Mouse (Mus musculus): ENCODE data around the gene Gsdma3. TPM values are rescaled to one million over a fixed set of nuclear protein-coding genes. Genes with fewer than 3 reads are reported as not detected.
"Not testable (repeated sequence)": the region's sequence is repeated elsewhere in the genome, so short reads cannot be mapped to it uniquely, and the experiment has no call there.

Gsdma3 gene
- polyA plus RNA-seq, 1 experiment from 2014 or later: not detected

GRCm38 (mm10) chr11:98602090-98602690 lies 24.0 kb upstream of the Gsdma3 start:
- no peak overlapping the region for H3K9ac ChIP-seq (replicated peaks; ENCODE audit: low read depth, low read length)
- H3K27me3 ChIP-seq (ENCODE audit: control insufficient read depth, insufficient read depth, low read length): no peaks in the 10 kb centered on the region
- H3K4me2 ChIP-seq (replicated peaks; ENCODE audit: low read depth, low read length): peak overlapping the region; percentile 54
- H3K4me3 ChIP-seq (ENCODE audit: low read depth, low read length): peak overlapping the region; percentile 19; the same call in 1 of the 2 replicates
- WGBS: 1% methylated on average over 19 of the region's 20 CpGs
- H3K27ac ChIP-seq (ENCODE audit: low read length): no peak overlapping the region
- H3K9me3 ChIP-seq (ENCODE audit: control insufficient read depth, low read depth, low read length): no peaks in the 10 kb centered on the region
- ATAC-seq (ENCODE audit: insufficient number of reproducible peaks, insufficient read depth, low FRiP score, low read depth): peak; percentile 62
- no peaks in the 10 kb centered on the region; the same call in 1 of the 2 replicates for H3K4me1 ChIP-seq (ENCODE audit: control insufficient read depth, insufficient read depth, low read length)
- no peaks in the 10 kb centered on the region for H3K36me3 ChIP-seq (ENCODE audit: control insufficient read depth, insufficient read depth, low read length)

GRCm38 (mm10) chr11:98603953-98604352 lies 22.2 kb upstream of the Gsdma3 start:
- no peaks in the 10 kb centered on the region; the same call in 1 of the 2 replicates for H3K4me1 ChIP-seq (ENCODE audit: control insufficient read depth, insufficient read depth, low read length)
- no peaks in the 10 kb centered on the region for H3K36me3 ChIP-seq (ENCODE audit: control insufficient read depth, insufficient read depth, low read length)
- 80% methylated on average over 2 of the region's 2 CpGs for WGBS
- H3K27ac ChIP-seq (ENCODE audit: low read length): no peak overlapping the region
- no peak overlapping the region for H3K4me2 ChIP-seq (replicated peaks; ENCODE audit: low read depth, low read length)
- no peaks in the 10 kb centered on the region for H3K27me3 ChIP-seq (ENCODE audit: control insufficient read depth, insufficient read depth, low read length)
- H3K4me3 ChIP-seq (ENCODE audit: low read depth, low read length): no peak overlapping the region
- ATAC-seq (ENCODE audit: insufficient number of reproducible peaks, insufficient read depth, low FRiP score, low read depth): no peak
- H3K9me3 ChIP-seq (ENCODE audit: control insufficient read depth, low read depth, low read length): no peaks in the 10 kb centered on the region
- no peak overlapping the region for H3K9ac ChIP-seq (replicated peaks; ENCODE audit: low read depth, low read length)

GRCm38 (mm10) chr11:98604911-98605310 lies 21.2 kb upstream of the Gsdma3 start:
- H3K4me3 ChIP-seq (ENCODE audit: low read depth, low read length); H3K4me2 ChIP-seq (replicated peaks; ENCODE audit: low read depth, low read length); H3K9ac ChIP-seq (replicated peaks; ENCODE audit: low read depth, low read length); H3K27me3 ChIP-seq (ENCODE audit: control insufficient read depth, insufficient read depth, low read length); ATAC-seq (ENCODE audit: insufficient number of reproducible peaks, insufficient read depth, low FRiP score, low read depth); H3K36me3 ChIP-seq (ENCODE audit: control insufficient read depth, insufficient read depth, low read length); H3K27ac ChIP-seq (ENCODE audit: low read length); H3K4me1 ChIP-seq (ENCODE audit: control insufficient read depth, insufficient read depth, low read length); H3K9me3 ChIP-seq (ENCODE audit: control insufficient read depth, low read depth, low read length): not testable (repeated sequence)
- 67% methylated on average over 6 of the region's 6 CpGs for WGBS

GRCm38 (mm10) chr11:98606763-98607162 lies 19.4 kb upstream of the Gsdma3 start:
- Histone ChIP-seq H3K27ac (ENCODE audit: low read length) (no peak overlapping the region), H3K4me3 (ENCODE audit: low read depth, low read length) (no peak overlapping the region), H3K36me3 (ENCODE audit: control insufficient read depth, insufficient read depth, low read length) (no peaks in the 10 kb centered on the region), H3K4me1 (ENCODE audit: control insufficient read depth, insufficient read depth, low read length) (no peaks in the 10 kb centered on the region; the same call in 1 of the 2 replicates), H3K4me2 (replicated peaks; ENCODE audit: low read depth, low read length) (no peak overlapping the region), H3K27me3 (ENCODE audit: control insufficient read depth, insufficient read depth, low read length) (no peaks in the 10 kb centered on the region), H3K9me3 (ENCODE audit: control insufficient read depth, low read depth, low read length) (no peaks in the 10 kb centered on the region), H3K9ac (replicated peaks; ENCODE audit: low read depth, low read length) (no peak overlapping the region)
- 9% methylated on average over 3 of the region's 3 CpGs for WGBS
- ATAC-seq (ENCODE audit: insufficient number of reproducible peaks, insufficient read depth, low FRiP score, low read depth): peak; percentile 58; the same call in 1 of the 2 replicates

GRCm38 (mm10) chr11:98620791-98621190 lies 5.4 kb upstream of the Gsdma3 start:
- Histone ChIP-seq H3K9ac (replicated peaks; ENCODE audit: low read depth, low read length) (no peak overlapping the region), H3K4me1 (ENCODE audit: control insufficient read depth, insufficient read depth, low read length) (no peaks in the 10 kb centered on the region), H3K36me3 (ENCODE audit: control insufficient read depth, insufficient read depth, low read length) (no peaks in the 10 kb centered on the region), H3K27me3 (ENCODE audit: control insufficient read depth, insufficient read depth, low read length) (no peaks in the 10 kb centered on the region), H3K27ac (ENCODE audit: low read length) (no peak overlapping the region), H3K4me2 (replicated peaks; ENCODE audit: low read depth, low read length) (no peak overlapping the region), H3K4me3 (ENCODE audit: low read depth, low read length) (no peak overlapping the region), H3K9me3 (ENCODE audit: control insufficient read depth, low read depth, low read length) (no peaks in the 10 kb centered on the region)
- no peak for ATAC-seq (ENCODE audit: insufficient number of reproducible peaks, insufficient read depth, low FRiP score, low read depth)
- 92% methylated on average over 13 of the region's 13 CpGs for WGBS

- 79% methylated on average over 6 of the region's 6 CpGs for WGBS
- not testable (repeated sequence) for H3K4me3 ChIP-seq (ENCODE audit: low read depth, low read length); H3K9ac ChIP-seq (replicated peaks; ENCODE audit: low read depth, low read length); H3K9me3 ChIP-seq (ENCODE audit: control insufficient read depth, low read depth, low read length); ATAC-seq (ENCODE audit: insufficient number of reproducible peaks, insufficient read depth, low FRiP score, low read depth); H3K4me1 ChIP-seq (ENCODE audit: control insufficient read depth, insufficient read depth, low read length); H3K36me3 ChIP-seq (ENCODE audit: control insufficient read depth, insufficient read depth, low read length); H3K4me2 ChIP-seq (replicated peaks; ENCODE audit: low read depth, low read length); H3K27me3 ChIP-seq (ENCODE audit: control insufficient read depth, insufficient read depth, low read length); H3K27ac ChIP-seq (ENCODE audit: low read length)
Observed at GRCm38 (mm10) chr11:98623981-98624380, 2.2 kb upstream of the Gsdma3 start.

- not testable (repeated sequence) for H3K27me3 ChIP-seq (ENCODE audit: control insufficient read depth, insufficient read depth, low read length); H3K4me1 ChIP-seq (ENCODE audit: control insufficient read depth, insufficient read depth, low read length); ATAC-seq (ENCODE audit: insufficient number of reproducible peaks, insufficient read depth, low FRiP score, low read depth); H3K4me2 ChIP-seq (replicated peaks; ENCODE audit: low read depth, low read length); H3K27ac ChIP-seq (ENCODE audit: low read length); H3K36me3 ChIP-seq (ENCODE audit: control insufficient read depth, insufficient read depth, low read length); H3K4me3 ChIP-seq (ENCODE audit: low read depth, low read length); H3K9me3 ChIP-seq (ENCODE audit: control insufficient read depth, low read depth, low read length); H3K9ac ChIP-seq (replicated peaks; ENCODE audit: low read depth, low read length)
- 94% methylated on average over 2 of the region's 2 CpGs for WGBS
Observed at GRCm38 (mm10) chr11:98624381-98624780, 1.8 kb upstream of the Gsdma3 start.

GRCm38 (mm10) chr11:98628706-98629105 lies 2.5 kb downstream of the Gsdma3 start:
- Histone ChIP-seq H3K36me3 (ENCODE audit: control insufficient read depth, insufficient read depth, low read length) (no peaks in the 10 kb centered on the region), H3K27ac (ENCODE audit: low read length) (no peak overlapping the region), H3K27me3 (ENCODE audit: control insufficient read depth, insufficient read depth, low read length) (no peaks in the 10 kb centered on the region), H3K4me3 (ENCODE audit: low read depth, low read length) (no peak overlapping the region), H3K4me1 (ENCODE audit: control insufficient read depth, insufficient read depth, low read length) (no peaks in the 10 kb centered on the region), H3K4me2 (replicated peaks; ENCODE audit: low read depth, low read length) (no peak overlapping the region), H3K9ac (replicated peaks; ENCODE audit: low read depth, low read length) (no peak overlapping the region), H3K9me3 (ENCODE audit: control insufficient read depth, low read depth, low read length) (no peaks in the 10 kb centered on the region)
- no peak for ATAC-seq (ENCODE audit: insufficient number of reproducible peaks, insufficient read depth, low FRiP score, low read depth)
- WGBS: 93% methylated on average over 3 of the region's 3 CpGs

GRCm38 (mm10) chr11:98630646-98631045 lies 4.5 kb downstream of the Gsdma3 start:
- no peaks in the 10 kb centered on the region for H3K36me3 ChIP-seq (ENCODE audit: control insufficient read depth, insufficient read depth, low read length)
- no peak overlapping the region for H3K4me2 ChIP-seq (replicated peaks; ENCODE audit: low read depth, low read length)
- H3K9me3 ChIP-seq (ENCODE audit: control insufficient read depth, low read depth, low read length): no peaks in the 10 kb centered on the region
- ATAC-seq (ENCODE audit: insufficient number of reproducible peaks, insufficient read depth, low FRiP score, low read depth): no peak
- no peak overlapping the region for H3K4me3 ChIP-seq (ENCODE audit: low read depth, low read length)
- no peak overlapping the region for H3K27ac ChIP-seq (ENCODE audit: low read length)
- no peaks in the 10 kb centered on the region for H3K27me3 ChIP-seq (ENCODE audit: control insufficient read depth, insufficient read depth, low read length)
- no peak overlapping the region for H3K9ac ChIP-seq (replicated peaks; ENCODE audit: low read depth, low read length)
- no peaks in the 10 kb centered on the region for H3K4me1 ChIP-seq (ENCODE audit: control insufficient read depth, insufficient read depth, low read length)
- whole genome bisulfite sequencing: 84% methylated on average over 5 of the region's 5 CpGs
